Mouse (Mus musculus): Measurements from ENCODE around the gene Nckap5. TPM values are rescaled to one million over a fixed set of nuclear protein-coding genes. Genes with fewer than 3 reads are reported as not detected.

The Nckap5 gene
- total and polyA plus RNA-seq, 3 experiments: not detected

DNA sequence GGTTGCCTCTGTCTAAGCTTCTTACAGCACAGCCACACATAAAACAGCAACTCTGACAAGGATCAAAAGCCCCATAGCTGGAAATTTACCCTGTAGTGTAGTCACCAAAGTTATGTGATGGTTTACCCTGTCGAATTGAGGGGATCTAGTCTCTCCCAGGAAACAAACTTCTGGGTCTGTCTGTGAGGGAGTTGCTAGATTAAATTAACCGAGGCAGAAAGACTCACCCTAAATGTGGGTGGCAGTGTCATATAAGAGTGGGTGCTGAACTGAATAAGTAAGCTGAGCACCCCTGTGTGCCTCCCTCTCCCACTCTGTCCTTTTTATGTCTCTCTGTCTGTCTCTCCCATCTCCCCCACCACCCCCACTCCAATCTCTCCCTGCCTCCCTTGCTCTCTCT is 425.1 kb downstream of the Nckap5 start:
- peaks cover 56% of the 10 kb centered on the region for H3K9me3 ChIP-seq (replicated peaks; ENCODE audit: low read length)
- TF ChIP-seq JUN (IDR thresholded peaks at IDR 0.05; ENCODE audit: insufficient read depth, low read depth, low read length): no peak
- no peak for TF ChIP-seq RCOR1 (conservative IDR thresholded peaks at IDR 0.05; ENCODE audit: low read depth, low read length)
- TF ChIP-seq NRF1 (IDR thresholded peaks at IDR 0.05; ENCODE audit: low read depth, low read length): no peak
- TF ChIP-seq CHD1 (IDR thresholded peaks at IDR 0.05; ENCODE audit: low read depth, low read length): no peak
- TF ChIP-seq RAD21 (IDR thresholded peaks at IDR 0.05; ENCODE audit: low read depth, low read length): no peak
- TF ChIP-seq ZMIZ1 (IDR thresholded peaks at IDR 0.05; ENCODE audit: low read depth, low read length): no peak
- no peak for TF ChIP-seq NELFE (IDR thresholded peaks at IDR 0.05; ENCODE audit: low read depth, low read length)
- TF ChIP-seq PAX5 (IDR thresholded peaks at IDR 0.05; ENCODE audit: low read length): no peak
- no peak for TF ChIP-seq MEF2A (IDR thresholded peaks at IDR 0.05; ENCODE audit: borderline replicate concordance, low read depth, low read length)
- no peak for TF ChIP-seq TCF12 (IDR thresholded peaks at IDR 0.05; ENCODE audit: low read depth, low read length)
- TF ChIP-seq ZC3H11A (IDR thresholded peaks at IDR 0.05; ENCODE audit: low read depth, low read length): no peak
- no peak for TF ChIP-seq E2F4 (IDR thresholded peaks at IDR 0.05; ENCODE audit: insufficient replicate concordance, low read depth, low read length)
- no peak for TF ChIP-seq TBP (conservative IDR thresholded peaks at IDR 0.05; ENCODE audit: low read depth, low read length)
- TF ChIP-seq ELF1 (IDR thresholded peaks at IDR 0.05; ENCODE audit: low read depth, low read length): no peak
- no peaks in the 10 kb centered on the region for H3K27me3 ChIP-seq (replicated peaks)
- no peaks in the 10 kb centered on the region for H3K4me1 ChIP-seq (ENCODE audit: control insufficient read depth in 1 of 2, insufficient read depth in 2 of 2)
- H3K79me2 ChIP-seq (replicated peaks; ENCODE audit: control insufficient read depth, extremely low read depth, insufficient read depth, poor library complexity, severe bottlenecking): no peaks in the 10 kb centered on the region
- no peak for DNase-seq (ENCODE audit: extremely low read depth)
- no peak overlapping the region for H3K27ac ChIP-seq (ENCODE audit: insufficient read depth, low read depth)
- H3K36me3 ChIP-seq (replicated peaks in 1 of 2; ENCODE audit: control insufficient read depth in 1 of 2, insufficient read depth in 1 of 2, low read length in 1 of 2): no peaks in the 10 kb centered on the region
- dilution Hi-C loops (cut with MboI; ENCODE audit: extremely low pct_ligation_motif_present, extremely low pct_unique_long_range_greater_than_20kb, low sequenced_read_pairs): no loop called here
- H3K9ac ChIP-seq (ENCODE audit: insufficient read depth, low read depth): no peak overlapping the region
- H3K4me3 ChIP-seq (replicated peaks in 1 of 3; ENCODE audit: low read depth in 2 of 3, low read length in 2 of 3, poor library complexity in 1 of 3): no peak overlapping the region
- in situ Hi-C loops (cut with MboI; ENCODE audit: low pct_ligation_motif_present, low pct_unique_long_range_greater_than_20kb, low sequenced_read_pairs): no loop called here
- H3K4me2 ChIP-seq (ENCODE audit: insufficient read depth, low read depth, poor library complexity, severe bottlenecking): no peak overlapping the region

GRCm38 (mm10) chr1:126403970-126404369 is 426.6 kb downstream of the Nckap5 start:
- in situ Hi-C loops (cut with MboI; ENCODE audit: low pct_ligation_motif_present, low pct_unique_long_range_greater_than_20kb, low sequenced_read_pairs): no loop called here
- H3K27ac ChIP-seq (ENCODE audit: insufficient read depth, low read depth): no peak overlapping the region
- no peak overlapping the region for H3K4me2 ChIP-seq (ENCODE audit: insufficient read depth, low read depth, poor library complexity, severe bottlenecking)
- DNase-seq (ENCODE audit: extremely low read depth): no peak
- dilution Hi-C loops (cut with MboI; ENCODE audit: extremely low pct_ligation_motif_present, extremely low pct_unique_long_range_greater_than_20kb, low sequenced_read_pairs): no loop called here
- H3K79me2 ChIP-seq (replicated peaks; ENCODE audit: control insufficient read depth, extremely low read depth, insufficient read depth, poor library complexity, severe bottlenecking): no peaks in the 10 kb centered on the region
- TF ChIP-seq POLR2AphosphoS2 (IDR thresholded peaks at IDR 0.05; ENCODE audit: low read depth, low read length) (no peak), RCOR1 (conservative IDR thresholded peaks at IDR 0.05; ENCODE audit: low read depth, low read length) (no peak), TCF12 (IDR thresholded peaks at IDR 0.05; ENCODE audit: low read depth, low read length) (no peak), BHLHE40 (IDR thresholded peaks at IDR 0.05; ENCODE audit: low read depth, low read length) (no peak), MAZ (IDR thresholded peaks at IDR 0.05; ENCODE audit: low read depth, low read length) (no peak), ZKSCAN1 (IDR thresholded peaks at IDR 0.05; ENCODE audit: borderline replicate concordance, low read depth, low read length) (no peak), IRF4 (IDR thresholded peaks at IDR 0.05; ENCODE audit: low read depth, low read length) (no peak), UBTF (IDR thresholded peaks at IDR 0.05; ENCODE audit: low read depth, low read length) (no peak), NELFE (IDR thresholded peaks at IDR 0.05; ENCODE audit: low read depth, low read length) (no peak), SIN3A (IDR thresholded peaks at IDR 0.05; ENCODE audit: low read length) (no peak), ZNF384 (IDR thresholded peaks at IDR 0.05; ENCODE audit: low read depth, low read length) (no peak), ETS1 (conservative IDR thresholded peaks at IDR 0.05; ENCODE audit: low read depth, low read length) (no peak), CHD1 (IDR thresholded peaks at IDR 0.05; ENCODE audit: low read depth, low read length) (no peak), E2F4 (IDR thresholded peaks at IDR 0.05; ENCODE audit: insufficient replicate concordance, low read depth, low read length) (no peak), CTCF (conservative IDR thresholded peaks at IDR 0.05 in 1 of 2, IDR thresholded peaks at IDR 0.05 in 1 of 2; ENCODE audit: low read depth in 2 of 2, low read length in 2 of 2) (no peak), NRF1 (IDR thresholded peaks at IDR 0.05; ENCODE audit: low read depth, low read length) (no peak)
- H3K4me1 ChIP-seq (ENCODE audit: control insufficient read depth in 1 of 2, insufficient read depth in 2 of 2): no peaks in the 10 kb centered on the region
- H3K4me3 ChIP-seq (replicated peaks in 1 of 3; ENCODE audit: low read depth in 2 of 3, low read length in 2 of 3, poor library complexity in 1 of 3): no peak overlapping the region
- peaks cover 63% of the 10 kb centered on the region for H3K9me3 ChIP-seq (replicated peaks; ENCODE audit: low read length)
- no peaks in the 10 kb centered on the region for H3K36me3 ChIP-seq (replicated peaks in 1 of 2; ENCODE audit: control insufficient read depth in 1 of 2, insufficient read depth in 1 of 2, low read length in 1 of 2)
- H3K27me3 ChIP-seq (replicated peaks): no peaks in the 10 kb centered on the region
- H3K9ac ChIP-seq (ENCODE audit: insufficient read depth, low read depth): no peak overlapping the region
